Mouse (Mus musculus): ENCODE data around the gene Dnajb2. TPM values are rescaled to one million over a fixed set of nuclear protein-coding genes. Genes with fewer than 3 reads are reported as not detected.

Gene Dnajb2
- polyA plus RNA-seq, 1 experiment = 78.7 TPM

DNA sequence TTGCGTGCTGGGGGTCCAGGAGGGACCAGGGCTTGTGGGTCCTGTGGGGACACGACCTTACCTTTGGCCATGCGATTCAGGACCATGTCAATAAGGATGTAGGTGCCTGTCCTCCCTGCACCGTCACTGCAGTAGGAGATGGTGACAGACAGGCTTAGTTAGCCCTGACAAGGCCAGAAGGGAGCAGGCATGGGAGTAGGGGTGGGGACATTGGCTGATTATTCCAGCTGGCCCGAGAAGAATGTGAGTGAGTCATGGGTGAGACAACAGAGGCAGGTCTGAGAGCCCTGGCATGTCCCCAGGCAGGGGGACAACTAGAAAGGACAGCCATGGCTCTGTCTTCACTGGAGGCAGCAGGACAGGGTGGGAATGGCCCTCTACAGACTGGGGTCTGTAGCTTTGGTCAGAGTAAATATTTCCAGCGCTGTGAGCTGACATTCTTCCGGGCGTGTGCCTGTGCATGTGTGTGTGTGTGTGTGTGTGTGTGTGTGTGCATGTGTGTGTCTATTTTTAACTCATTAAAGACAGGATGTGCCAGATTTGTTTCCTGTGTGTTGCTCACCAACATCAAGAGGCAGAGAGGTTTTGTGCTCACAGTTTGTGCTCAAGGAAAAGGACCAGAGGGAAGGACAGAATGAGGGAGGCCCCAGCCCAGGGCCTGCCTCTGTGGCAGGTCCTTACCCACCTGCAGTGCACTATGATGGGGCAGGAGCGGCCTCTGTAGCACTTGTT, 12.0 kb downstream of the Dnajb2 start:
- DNase-seq (ENCODE audit: extremely low spot score in 1 of 2, low spot score in 1 of 2) = no peak

DNA sequence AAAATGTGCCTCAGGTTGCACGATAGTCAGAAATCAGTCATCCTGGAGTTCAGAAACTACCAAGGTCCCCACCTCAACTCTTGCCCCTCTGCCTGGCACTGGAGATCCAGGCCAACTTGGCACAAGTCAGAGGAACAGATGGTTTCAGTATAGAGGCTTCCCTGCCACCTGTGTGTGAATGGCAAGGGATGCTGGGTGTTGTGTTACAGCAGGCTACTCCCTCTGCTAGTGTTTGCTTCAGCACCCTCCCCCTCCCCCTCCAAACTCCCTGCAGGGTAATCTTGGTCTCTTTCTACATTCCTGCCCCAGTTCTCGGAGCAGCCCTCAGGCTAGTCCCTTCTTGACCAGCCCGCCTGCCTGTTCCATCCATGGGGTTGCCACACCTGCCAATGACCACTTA, 14.3 kb downstream of the Dnajb2 start:
- no peak for DNase-seq (ENCODE audit: extremely low spot score in 1 of 2, low spot score in 1 of 2)

DNA sequence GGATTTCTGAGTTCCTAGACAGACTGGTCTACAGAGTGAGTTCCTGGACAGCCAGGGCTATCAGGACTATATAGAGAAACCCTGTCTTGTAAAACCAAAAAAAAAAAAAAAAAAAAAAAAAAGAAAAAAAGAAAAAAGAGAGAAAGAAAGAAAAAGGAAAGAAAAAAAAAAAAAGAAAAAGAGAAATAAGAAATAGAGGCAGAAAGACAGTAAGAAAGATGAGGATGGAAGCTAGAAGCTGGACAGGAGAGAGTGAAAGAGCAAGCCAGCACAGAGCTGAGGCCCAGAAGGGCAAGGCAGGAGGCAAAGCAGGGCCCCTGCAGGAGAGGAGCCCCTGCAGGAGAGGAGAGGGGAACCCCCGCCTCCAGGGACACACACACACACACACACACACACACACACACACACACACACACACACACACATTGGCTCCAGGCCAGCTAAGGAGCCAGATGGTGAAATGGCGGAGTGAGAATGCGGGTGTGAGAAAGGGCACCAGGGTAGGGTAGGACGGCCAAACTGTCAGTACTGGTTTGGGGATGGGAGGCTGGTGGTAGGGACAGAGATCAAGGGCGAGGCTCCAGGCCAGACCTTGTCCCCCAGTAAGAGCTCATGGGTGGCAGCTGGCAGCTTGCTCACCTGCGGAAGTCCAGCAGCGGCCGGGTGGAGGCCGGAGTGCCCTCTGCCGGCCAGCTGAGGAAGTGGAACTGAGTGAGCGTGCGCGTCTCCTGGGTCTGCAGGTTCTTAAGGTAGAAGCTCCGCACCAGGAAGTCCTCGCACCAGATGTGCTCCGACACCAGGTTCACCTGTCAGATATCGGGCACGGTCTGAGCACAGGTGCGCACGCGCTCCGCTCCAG, 15.1 kb downstream of the Dnajb2 start:
- DNase-seq (ENCODE audit: extremely low spot score in 1 of 2, low spot score in 1 of 2) = peak in 1 of 2 experiments; percentile 82

DNA sequence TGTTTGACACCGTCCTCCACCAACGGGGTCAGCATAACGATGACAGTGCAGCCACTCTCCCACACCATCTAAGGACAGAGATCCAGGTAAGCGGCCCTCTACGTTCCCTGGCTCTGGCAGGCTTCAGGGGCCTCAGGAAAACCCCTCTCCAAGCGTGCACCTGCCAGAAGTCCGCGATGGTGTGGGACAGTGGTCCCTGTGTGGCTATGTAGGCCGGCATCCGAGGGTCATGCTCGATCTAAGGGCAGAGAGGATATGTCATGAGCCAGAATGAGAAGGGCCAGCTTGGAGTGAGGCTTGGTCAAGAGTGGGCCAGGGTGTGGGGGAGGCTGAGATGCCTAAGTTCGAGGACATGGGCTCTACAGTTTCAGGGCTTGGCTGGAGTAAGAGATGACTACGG, 16.1 kb downstream of the Dnajb2 start:
- no peak for DNase-seq (ENCODE audit: extremely low spot score in 1 of 2, low spot score in 1 of 2)

DNA sequence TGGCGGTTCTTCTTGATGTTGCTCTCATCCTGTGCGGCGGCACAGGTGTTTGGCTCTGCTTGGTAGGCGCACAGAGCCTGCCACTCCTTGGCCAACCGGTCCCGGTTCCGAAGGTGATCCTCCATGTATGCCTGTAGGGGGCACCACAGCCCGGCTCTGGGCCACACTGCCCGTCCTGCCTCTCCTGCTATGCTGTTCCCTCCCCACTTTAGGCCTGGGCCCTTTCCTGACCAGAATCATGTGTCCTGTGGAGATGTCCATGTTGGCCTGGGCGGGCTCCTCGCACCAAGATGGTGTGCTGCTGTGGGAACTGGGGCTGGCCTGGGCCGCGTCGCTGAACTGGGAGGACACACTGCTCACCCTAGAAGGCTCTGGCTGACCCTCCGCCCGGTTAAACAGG, 16.8 kb downstream of the Dnajb2 start:
- no peak for DNase-seq (ENCODE audit: extremely low spot score in 1 of 2, low spot score in 1 of 2)

DNA sequence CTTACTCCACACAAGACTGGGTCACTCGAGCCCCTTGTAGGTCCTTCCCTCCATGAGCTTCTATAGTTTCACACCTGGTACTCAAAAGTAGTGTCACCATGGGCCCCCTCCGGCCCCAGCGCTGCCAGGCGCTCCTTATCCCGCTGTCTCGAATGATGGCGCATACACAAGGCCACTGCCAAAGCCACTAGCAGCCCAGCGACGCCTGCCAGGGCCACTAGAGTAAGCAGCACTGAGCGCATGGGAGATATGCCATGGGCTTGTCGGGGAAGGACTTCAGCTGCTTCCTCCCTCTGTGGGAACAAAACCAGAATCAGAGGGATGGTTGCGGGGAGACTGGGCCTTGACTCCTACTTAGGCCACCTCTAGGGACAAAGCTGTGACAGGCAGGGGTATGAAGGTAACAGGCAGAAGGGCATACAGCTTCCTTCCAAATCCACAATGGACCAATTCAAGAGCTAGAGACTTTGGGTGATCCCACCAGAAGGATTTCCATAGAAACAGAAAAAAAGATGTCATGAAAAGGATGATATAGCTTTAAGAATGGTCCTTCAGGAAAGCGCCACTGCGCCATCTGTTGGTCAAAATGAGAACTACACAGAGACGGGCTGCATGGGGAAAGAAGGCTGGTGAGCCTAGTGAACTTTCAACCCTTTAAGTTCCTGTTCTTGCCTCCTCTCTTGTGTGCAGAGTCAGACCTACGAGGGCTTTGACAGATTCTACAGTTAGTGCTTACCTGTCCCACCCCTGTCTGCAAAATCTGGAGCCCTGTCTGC, 17.8 kb downstream of the Dnajb2 start:
- DNase-seq (ENCODE audit: extremely low spot score in 1 of 2, low spot score in 1 of 2) = peak in 1 of 2 experiments; percentile 97

DNA sequence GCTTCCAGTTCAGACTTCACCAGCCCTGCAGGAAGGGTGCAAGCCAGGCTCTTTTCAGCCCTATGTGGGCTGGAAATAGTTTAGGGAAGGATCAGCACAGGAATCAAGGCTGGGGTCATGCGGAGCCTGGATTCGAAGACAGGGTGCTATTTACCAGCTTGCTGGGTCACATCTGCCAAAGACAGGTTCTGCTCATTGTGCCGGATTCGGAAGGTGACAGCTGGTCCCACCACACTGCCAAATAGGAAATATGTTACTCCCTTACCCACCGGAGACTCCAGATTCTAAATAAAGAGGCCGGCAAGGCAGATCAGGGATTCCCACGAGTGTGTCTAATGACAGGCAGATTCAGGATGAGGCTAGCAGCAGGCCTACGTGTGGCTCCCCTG, 18.4 kb downstream of the Dnajb2 start:
- no peak for DNase-seq (ENCODE audit: extremely low spot score in 1 of 2, low spot score in 1 of 2)

DNA sequence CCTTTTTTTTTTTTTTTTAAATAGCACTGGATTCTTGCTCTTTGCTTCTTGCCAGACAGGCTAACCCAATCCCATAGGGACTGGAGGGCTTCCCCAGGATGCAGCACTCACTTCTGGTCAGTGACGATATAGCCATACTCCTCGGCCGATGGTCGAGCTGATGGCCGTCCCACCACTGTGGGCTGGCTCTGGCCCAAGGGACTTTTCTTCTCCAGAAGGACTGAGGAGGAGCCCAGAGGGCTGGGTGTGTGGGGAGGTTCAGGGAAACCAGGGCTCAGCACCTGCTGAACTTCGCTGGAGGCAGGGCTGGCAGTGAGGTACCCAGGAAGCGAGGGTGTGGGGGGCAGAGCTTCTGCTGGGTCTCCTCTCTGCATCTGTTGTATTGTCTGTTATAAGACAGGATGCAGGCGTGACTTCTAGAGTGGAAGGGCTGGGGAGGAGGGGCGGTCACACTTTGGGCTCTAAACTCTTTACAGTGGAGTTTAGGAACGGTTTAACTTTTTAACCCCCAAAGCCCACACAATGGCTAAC, 19.4 kb downstream of the Dnajb2 start:
- no peak for DNase-seq (ENCODE audit: extremely low spot score in 1 of 2, low spot score in 1 of 2)

DNA sequence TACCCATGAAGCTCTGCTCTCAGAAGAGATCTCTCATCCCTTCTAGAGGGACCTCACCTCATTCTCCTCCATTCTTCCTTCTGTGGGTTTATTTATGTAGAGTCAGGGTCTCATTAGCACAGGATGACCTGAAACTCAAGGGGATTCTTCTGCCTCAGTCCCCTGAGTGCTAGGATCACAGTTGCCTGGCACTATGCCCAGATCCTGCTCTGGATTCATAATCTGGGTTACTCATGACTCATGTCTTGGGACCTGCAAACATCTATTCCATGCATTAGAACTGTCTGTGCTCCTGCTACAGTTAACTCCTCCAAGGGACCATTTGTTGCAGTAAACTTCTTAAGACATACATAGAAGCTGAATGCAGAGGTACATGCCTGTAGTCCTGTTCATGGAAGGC, 25.1 kb downstream of the Dnajb2 start:
- no peak for DNase-seq (ENCODE audit: extremely low spot score in 1 of 2, low spot score in 1 of 2)

DNA sequence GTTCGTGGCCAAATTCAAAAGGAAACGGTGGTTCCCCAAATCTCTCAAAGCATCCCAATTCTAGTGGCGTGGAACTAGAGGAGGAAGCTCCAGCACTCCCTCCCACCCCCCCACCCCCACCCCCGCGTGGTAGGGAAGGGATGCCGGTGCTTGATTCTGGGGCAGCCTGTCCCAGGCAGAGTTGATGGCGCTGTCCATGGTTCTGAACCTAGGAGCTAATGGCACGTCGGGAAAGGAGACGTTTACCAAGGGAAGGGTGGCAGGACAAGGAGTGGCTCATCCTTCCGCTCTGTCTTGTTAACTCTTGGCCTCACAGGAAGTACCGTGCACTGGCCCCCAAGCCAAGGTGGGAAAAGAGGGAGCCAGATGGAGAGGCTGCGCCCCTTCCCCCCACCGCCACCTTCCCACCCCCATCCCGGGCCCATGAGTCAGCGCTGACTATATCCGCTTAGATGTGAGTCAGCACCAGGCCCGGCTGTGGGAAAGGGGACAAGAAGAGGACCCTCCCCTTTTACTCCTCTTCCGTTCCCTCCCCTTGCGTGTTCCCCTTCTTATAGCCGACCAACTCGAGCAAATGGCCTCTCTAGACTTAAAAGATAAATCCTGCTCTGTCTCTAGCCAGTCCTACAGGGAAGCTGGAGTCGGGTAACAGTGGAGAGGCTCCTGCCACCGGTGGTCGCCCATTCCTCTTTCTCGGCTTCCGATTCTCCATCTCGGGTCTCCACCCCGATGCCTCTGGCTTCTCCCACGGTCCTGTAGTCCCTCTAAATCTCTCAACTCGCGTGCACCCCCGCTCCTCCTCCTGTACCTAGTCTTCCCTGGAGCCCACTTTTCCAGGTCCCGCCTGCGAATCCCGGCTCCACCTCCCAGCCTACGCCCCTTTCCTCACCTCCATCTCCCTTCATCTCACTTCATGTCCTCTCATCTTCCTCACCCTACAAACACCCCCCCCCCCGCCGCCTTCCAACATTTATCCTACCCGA, 27.1 kb downstream of the Dnajb2 start:
- peak in 1 of 2 experiments; percentile 72 for DNase-seq (ENCODE audit: extremely low spot score in 1 of 2, low spot score in 1 of 2)

DNA sequence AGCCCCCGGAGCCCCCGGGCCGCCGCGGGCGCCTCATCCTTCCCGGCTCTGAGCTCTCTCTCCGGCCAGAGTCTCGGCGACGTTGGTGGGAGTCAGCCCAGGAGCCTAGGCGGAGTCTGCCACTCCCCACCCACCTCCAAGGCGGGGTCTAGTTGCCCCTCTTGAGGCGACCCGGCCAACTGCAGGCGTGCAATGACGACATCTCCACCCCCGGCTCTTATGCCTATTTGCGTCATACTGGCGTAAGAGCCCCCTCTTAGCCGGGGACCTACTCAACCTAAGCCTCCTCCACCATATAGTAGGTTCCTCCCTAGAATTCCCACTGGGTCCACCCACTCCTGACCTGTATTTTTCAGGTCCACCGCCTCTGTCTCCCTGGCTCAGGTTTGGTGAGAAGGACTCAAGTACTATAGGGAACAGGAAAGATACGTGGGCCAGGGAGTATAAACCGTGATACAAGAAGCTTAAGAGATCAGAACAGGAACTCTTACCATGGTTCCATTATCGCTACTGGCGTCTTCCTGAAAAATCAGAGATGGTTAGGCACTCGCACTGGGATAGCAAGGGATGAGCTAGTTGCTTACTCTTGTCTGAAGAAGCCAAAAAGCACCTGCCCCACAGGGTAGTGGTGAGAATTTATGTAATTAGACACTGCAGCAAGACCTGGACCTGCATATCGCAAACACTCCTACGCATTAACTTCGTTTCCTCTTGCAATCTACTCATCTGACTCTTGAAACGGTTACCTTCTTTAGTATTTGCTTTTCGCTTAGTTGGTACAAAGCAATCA, 28.1 kb downstream of the Dnajb2 start, which contains the start of gene Ptprn:
TSS of gene Ptprn (minus strand) at position 412 of the 790 bp plus-strand sequence.
- peak; percentile 76 to 88 for DNase-seq (ENCODE audit: extremely low spot score in 1 of 2, low spot score in 1 of 2)

DNA sequence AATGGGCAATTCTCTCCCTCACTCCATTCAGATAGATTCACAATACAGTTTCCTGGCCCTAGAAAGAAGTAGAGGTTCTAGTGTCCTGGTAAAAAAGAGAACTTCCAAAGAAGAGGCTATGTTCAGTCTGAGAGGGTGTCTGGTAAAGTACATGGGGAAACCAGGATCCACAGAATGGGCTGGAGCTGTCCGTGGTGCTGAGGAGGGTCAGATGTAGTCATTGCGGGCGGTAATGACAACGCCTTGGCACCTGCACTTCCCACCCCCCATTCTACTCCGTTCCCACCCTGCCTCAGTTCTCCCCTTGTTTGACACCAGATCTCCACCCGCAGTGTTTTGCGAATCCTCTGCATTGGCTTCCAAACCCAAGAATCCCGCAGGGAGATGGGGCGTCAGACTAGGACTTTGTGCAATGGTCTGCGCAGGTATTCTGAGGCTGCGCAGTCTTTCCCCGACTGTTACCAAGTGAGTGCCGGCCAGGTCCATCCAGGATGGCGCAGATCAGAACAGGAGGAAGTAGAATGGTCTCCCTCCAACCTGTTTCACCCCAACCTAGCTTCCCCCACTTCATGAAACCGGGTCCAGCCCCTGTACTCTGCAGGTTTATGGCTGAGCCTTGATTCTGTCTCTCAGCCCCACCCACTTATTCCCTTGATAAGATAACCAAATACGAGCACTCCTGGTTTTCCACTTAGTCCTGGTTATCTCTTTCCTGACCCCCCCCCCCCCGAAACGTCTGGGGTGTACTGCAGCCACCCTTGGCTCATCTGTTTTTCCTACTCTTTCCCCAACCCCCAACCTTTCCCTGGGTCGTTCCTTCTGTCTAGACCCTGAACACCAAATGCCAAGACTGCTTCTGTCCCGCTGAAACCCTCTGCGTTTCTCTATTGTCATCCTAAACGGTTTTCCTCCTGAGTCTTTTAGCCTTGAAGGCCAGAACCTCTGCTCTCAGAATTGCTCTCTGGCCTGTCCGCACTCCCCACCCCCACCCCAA, 41.3 kb downstream of the Dnajb2 start:
- DNase-seq (ENCODE audit: extremely low spot score in 1 of 2, low spot score in 1 of 2) = no peak

DNA sequence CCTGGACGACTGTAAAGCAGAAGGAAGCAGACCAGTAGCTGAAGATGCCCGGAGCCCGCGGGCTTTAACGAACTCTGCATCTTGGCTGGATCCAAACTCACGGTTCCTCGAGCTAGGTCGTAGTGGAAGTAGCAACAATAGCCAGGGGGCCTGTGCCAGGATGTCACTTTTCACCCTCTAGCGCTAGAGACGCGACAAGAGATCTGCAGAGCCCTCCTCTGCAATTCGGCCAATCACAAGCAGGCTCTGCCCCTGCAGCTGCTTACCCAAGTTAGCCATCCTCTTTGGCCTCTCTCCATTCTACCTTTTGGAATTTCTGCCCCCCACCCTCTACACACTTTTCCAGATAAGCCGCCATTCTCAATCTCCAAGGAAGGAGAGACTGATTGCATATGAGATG, 42.0 kb downstream of the Dnajb2 start, which contains the start of gene Resp18:
TSS of gene Resp18 (minus strand) at position 188 of the 400 bp plus-strand sequence.
- no peak for DNase-seq (ENCODE audit: extremely low spot score in 1 of 2, low spot score in 1 of 2)

DNA sequence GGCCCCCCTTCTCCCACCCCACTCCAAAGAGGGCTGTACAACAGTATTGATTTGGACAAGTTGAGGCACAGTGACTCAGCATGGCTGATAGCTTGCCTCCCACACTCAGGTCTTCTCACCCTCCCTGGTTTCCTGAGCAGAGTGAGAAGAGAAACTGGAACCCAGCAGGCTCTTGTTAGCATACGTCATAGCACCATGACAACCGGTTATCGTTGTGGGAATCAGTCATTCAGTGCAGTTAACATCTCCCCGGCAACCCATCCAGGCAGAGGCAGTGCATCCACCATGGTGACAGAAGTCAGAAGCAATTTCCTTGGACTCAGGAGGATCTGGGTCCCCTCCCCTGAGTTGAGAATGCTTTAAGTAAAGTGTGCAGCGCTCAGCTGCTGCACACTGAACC, 46.8 kb downstream of the Dnajb2 start:
- peak in 1 of 2 experiments; percentile 61 for DNase-seq (ENCODE audit: extremely low spot score in 1 of 2, low spot score in 1 of 2)

DNA sequence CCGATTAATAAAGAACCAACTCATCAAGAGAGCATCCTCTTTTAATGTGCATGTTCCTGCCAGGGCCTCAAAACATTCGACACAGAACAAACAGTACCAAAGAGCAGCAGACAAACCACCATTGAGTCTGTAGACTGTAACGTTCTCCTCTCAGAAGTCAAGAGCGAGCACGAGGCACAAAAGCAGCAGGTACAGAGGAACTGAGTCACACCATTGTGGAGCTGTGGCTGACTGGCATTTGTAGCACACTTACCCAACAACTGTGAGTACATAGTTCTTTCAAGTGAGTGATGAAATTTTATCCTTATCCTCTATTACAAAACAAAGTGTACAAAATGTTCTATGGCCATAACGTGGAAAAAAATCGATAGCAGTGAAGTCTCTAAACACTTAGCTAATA, 48.7 kb downstream of the Dnajb2 start:
- no peak for DNase-seq (ENCODE audit: extremely low spot score in 1 of 2, low spot score in 1 of 2)

DNA sequence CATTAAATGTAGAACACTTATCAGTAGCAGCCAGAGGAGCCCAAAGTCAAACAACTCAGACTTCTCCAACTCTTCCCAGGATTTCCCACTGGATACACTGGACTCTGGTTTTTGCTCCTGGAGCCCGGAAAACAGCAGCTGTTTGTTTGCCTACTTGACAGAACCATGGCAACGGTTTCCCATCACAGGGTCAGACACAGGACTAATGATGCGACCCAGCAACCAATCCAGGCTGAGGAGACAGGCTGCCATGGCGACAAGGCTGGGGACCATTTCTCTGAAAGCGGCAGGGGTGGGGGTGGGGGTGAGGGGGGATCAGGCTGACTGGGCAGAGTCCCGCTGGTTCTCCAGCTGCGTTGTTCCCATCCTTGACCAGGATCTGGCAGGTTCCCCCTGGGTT, 53.2 kb downstream of the Dnajb2 start:
- peak in 1 of 2 experiments; percentile 39 for DNase-seq (ENCODE audit: extremely low spot score in 1 of 2, low spot score in 1 of 2)

DNA sequence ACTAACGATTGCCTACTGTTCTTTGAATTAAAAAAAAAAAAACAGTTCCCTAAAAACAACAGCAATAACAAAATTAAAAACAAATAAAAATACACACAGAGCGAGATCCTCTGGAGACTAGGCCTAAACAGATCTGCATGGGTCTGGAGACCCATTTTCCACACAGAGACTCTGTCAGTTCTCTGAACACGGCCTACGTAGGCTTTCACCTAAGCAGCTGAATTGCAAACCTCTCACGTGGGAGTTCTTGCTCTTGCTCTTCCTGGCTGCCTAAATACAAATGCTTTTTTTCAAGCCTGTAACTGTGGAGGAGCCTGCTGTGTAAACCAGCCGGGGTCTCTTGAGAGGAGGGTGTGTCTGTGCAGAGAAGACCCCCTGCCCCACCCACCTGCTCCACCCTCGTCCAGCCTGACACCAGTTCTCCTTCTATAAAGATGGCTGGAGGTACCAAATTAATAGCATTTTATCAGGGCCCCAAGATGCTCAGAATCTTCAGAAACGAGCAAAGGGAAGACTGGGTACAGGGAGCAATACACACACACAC, 53.8 kb downstream of the Dnajb2 start:
- DNase-seq (ENCODE audit: extremely low spot score in 1 of 2, low spot score in 1 of 2) = peak; percentile 25 to 40
